Mouse (Mus musculus) midbrain, embryonic 15.5 days (tissue): Measurements from ENCODE around the gene Slc17a5. TPM values are rescaled to one million over a fixed set of nuclear protein-coding genes. Genes with fewer than 3 reads are reported as not detected.
"Not testable (repeated sequence)": the region's sequence is repeated elsewhere in the genome, so short reads cannot be mapped to it uniquely, and the experiment has no call there.

ENCODE experiments used
- ATAC-seq: fragments of 200-750 bp; cut with Nextera tagmentation; replicated peaks from 2 replicates; pipeline ENCODE4 v1.8.0; 2017; ENCODE audit warnings: moderate TSS enrichment
- H3K27ac ChIP-seq: fragments of 300-500 bp; sonication (generic); 2 replicates; pipeline ENCODE4 v1.5.1; 2015; ENCODE audit warnings: mild to moderate bottlenecking, inconsistent platforms
- H3K27me3 ChIP-seq: fragments of 300-500 bp; sonication (generic); replicated peaks from 2 replicates; pipeline ENCODE4 v1.6.1; 2015; ENCODE audit warnings: inconsistent platforms
- H3K36me3 ChIP-seq: fragments of 300-500 bp; sonication (generic); replicated peaks from 2 replicates; pipeline ENCODE4 v1.6.1; 2015; ENCODE audit warnings: inconsistent platforms
- H3K4me1 ChIP-seq: fragments of 300-500 bp; sonication (generic); 2 replicates; pipeline ENCODE4 v1.6.1; 2015; ENCODE audit warnings: inconsistent platforms
- H3K4me2 ChIP-seq: fragments of 300-500 bp; sonication (generic); 2 replicates; pipeline ENCODE4 v1.6.1; 2015; ENCODE audit warnings: inconsistent platforms, mild to moderate bottlenecking, moderate library complexity
- H3K4me3 ChIP-seq: fragments of 300-500 bp; sonication (generic); 2 replicates; pipeline ENCODE4 v1.5.1; 2015; ENCODE audit warnings: mild to moderate bottlenecking, inconsistent platforms
- H3K9ac ChIP-seq: fragments of 300-500 bp; sonication (generic); 2 replicates; pipeline ENCODE4 v1.6.1; 2015; ENCODE audit warnings: mild to moderate bottlenecking, inconsistent platforms
- H3K9me3 ChIP-seq: fragments of 300-500 bp; sonication (generic); 2 replicates; pipeline ENCODE4 v1.6.1; 2016; ENCODE audit warnings: inconsistent platforms
- WGBS: fragments of 180-500 bp; shearing (Covaris S2); methylation state at CpG from one replicate; pipeline ENCODE4 v1.1.7; 2015; ENCODE audit warnings: mixed read lengths; 5-methylcytosine and 5-hydroxymethylcytosine counted together
- polyA plus RNA-seq: library from polyadenylated mRNA; unstranded; fragments of >200 nt; fragmentation: Nextera tagmentation; extraction: Ambion mirVana; gene quantifications from 2 replicates; pipeline ENCODE4 v1.2.1, GENCODE M21; 2015

Gene Slc17a5
- polyA plus RNA-seq, 1 experiment from 2014 or later = 17.8 TPM

GRCm38 (mm10) chr9:78527767-78528381 lies 60.0 kb downstream of the Slc17a5 start:
- Histone ChIP-seq H3K27ac (peak overlapping the region; percentile 85), H3K9me3 (no peaks in the 10 kb centered on the region), H3K4me1 (peaks cover 10% of the 10 kb centered on the region), H3K9ac (peak overlapping the region; percentile 61), H3K4me2 (peak overlapping the region; percentile 78), H3K27me3 (no peaks in the 10 kb centered on the region), H3K4me3 (peak overlapping the region; percentile 45), H3K36me3 (no peaks in the 10 kb centered on the region)
- WGBS = 4% methylated on average over 16 of the region's 16 CpGs
- peak; percentile 75 for ATAC-seq

- H3K4me2 ChIP-seq = peak overlapping the region; percentile 78
- ATAC-seq = peak; percentile 87
- peaks cover 10% of the 10 kb centered on the region for H3K4me1 ChIP-seq
- WGBS = under 1% methylated on average over 24 of the region's 24 CpGs
- peak overlapping the region; percentile 61 for H3K9ac ChIP-seq
- peak overlapping the region; percentile 85 for H3K27ac ChIP-seq
- peak overlapping the region; percentile 45 for H3K4me3 ChIP-seq
- no peaks in the 10 kb centered on the region for H3K36me3 ChIP-seq
- no peaks in the 10 kb centered on the region for H3K9me3 ChIP-seq
- no peaks in the 10 kb centered on the region for H3K27me3 ChIP-seq
Measured at GRCm38 (mm10) chr9:78527301-78527761, 60.5 kb downstream of the Slc17a5 start.

DNA sequence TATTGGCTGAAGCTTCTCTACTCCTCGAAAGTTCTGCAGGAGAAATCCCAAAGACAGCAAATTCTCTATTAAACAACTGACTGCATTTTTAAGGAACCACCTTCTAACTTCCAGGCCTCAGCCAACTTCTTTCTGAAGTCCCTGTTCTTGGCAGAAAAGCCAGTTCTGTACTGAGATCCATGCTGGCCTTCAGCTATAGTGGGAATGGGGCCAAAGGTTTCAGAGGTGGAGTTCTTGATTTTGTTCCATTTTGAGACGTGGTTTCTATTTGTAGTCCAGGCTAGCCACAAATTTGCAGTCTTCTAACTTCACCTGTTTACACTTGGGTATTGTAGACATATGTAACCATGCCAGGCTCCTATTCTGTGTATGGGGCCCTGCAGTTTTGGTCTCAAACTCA lies 61.6 kb downstream of the Slc17a5 start:
- no peak overlapping the region for H3K9ac ChIP-seq
- H3K9me3 ChIP-seq = no peaks in the 10 kb centered on the region
- ATAC-seq = no peak
- WGBS = 92% methylated on average over 2 of the region's 2 CpGs
- H3K27me3 ChIP-seq = no peaks in the 10 kb centered on the region
- no peak overlapping the region for H3K27ac ChIP-seq
- no peak overlapping the region for H3K4me3 ChIP-seq
- no peaks in the 10 kb centered on the region for H3K36me3 ChIP-seq
- H3K4me2 ChIP-seq = no peak overlapping the region
- peaks cover 17% of the 10 kb centered on the region for H3K4me1 ChIP-seq

GRCm38 (mm10) chr9:78525451-78526135 lies 62.2 kb downstream of the Slc17a5 start:
- Histone ChIP-seq H3K36me3 (no peaks in the 10 kb centered on the region), H3K27ac (no peak overlapping the region), H3K9me3 (no peaks in the 10 kb centered on the region), H3K4me1 (peaks cover 23% of the 10 kb centered on the region), H3K9ac (no peak overlapping the region), H3K4me2 (no peak overlapping the region), H3K27me3 (no peaks in the 10 kb centered on the region), H3K4me3 (no peak overlapping the region)
- WGBS = 90% methylated on average over 17 of the region's 17 CpGs
- no peak for ATAC-seq

DNA sequence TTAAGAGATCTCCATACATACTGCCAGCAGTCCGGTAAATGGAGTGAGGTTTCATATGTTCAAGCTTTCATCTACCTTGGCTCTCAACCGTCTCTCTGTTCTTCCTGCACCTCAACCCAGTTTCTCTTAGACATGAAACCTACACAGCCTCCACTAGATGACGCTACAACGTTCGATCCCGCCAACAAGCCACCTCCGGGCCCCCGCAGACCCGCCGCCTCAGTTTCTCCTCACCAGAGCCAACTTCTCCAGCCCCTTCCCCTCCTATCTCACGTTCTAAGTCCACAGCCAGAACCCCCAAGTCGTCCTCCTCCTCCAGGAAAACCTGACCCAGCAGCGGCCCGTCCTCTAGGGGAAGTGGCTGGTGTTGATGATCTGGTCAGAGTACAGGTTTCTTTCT lies 66.2 kb downstream of the Slc17a5 start:
- Histone ChIP-seq H3K27ac (peak overlapping the region; percentile 82), H3K4me2 (peak overlapping the region; percentile 90), H3K4me1 (peaks cover 22% of the 10 kb centered on the region), H3K4me3 (peak overlapping the region; percentile 54), H3K9ac (peak overlapping the region; percentile 62), H3K27me3 (no peaks in the 10 kb centered on the region), H3K36me3 (no peaks in the 10 kb centered on the region), H3K9me3 (no peaks in the 10 kb centered on the region)
- WGBS = 31% methylated on average over 14 of the region's 14 CpGs
- peak; percentile 20 for ATAC-seq

GRCm38 (mm10) chr9:78520780-78521601 lies 66.8 kb downstream of the Slc17a5 start:
- Histone ChIP-seq H3K4me2 (peak overlapping the region; percentile 90), H3K9me3 (no peaks in the 10 kb centered on the region), H3K36me3 (no peaks in the 10 kb centered on the region), H3K4me3 (peak overlapping the region; percentile 54), H3K4me1 (peaks cover 22% of the 10 kb centered on the region), H3K27me3 (no peaks in the 10 kb centered on the region), H3K27ac (peak overlapping the region; percentile 82), H3K9ac (peak overlapping the region; percentile 62)
- peak; percentile 79 for ATAC-seq
- 1% methylated on average over 40 of the region's 40 CpGs for WGBS

GRCm38 (mm10) chr9:78520127-78520779 lies 67.6 kb downstream of the Slc17a5 start:
- Histone ChIP-seq H3K36me3 (no peaks in the 10 kb centered on the region), H3K27ac (peak overlapping the region; percentile 82), H3K9ac (peak overlapping the region; percentile 62), H3K4me3 (peak overlapping the region; percentile 54), H3K4me2 (peak overlapping the region; percentile 90), H3K9me3 (no peaks in the 10 kb centered on the region), H3K4me1 (peaks cover 22% of the 10 kb centered on the region), H3K27me3 (no peaks in the 10 kb centered on the region)
- peak; percentile 88 for ATAC-seq
- WGBS = 4% methylated on average over 15 of the region's 15 CpGs

GRCm38 (mm10) chr9:78517237-78517636 lies 70.6 kb downstream of the Slc17a5 start:
- not testable (repeated sequence) for H3K27me3 ChIP-seq, H3K4me2 ChIP-seq, H3K9me3 ChIP-seq, H3K27ac ChIP-seq, H3K4me3 ChIP-seq, H3K9ac ChIP-seq, H3K36me3 ChIP-seq, ATAC-seq
- 65% methylated on average over 3 of the region's 3 CpGs for WGBS
- peaks cover 22% of the 10 kb centered on the region for H3K4me1 ChIP-seq

DNA sequence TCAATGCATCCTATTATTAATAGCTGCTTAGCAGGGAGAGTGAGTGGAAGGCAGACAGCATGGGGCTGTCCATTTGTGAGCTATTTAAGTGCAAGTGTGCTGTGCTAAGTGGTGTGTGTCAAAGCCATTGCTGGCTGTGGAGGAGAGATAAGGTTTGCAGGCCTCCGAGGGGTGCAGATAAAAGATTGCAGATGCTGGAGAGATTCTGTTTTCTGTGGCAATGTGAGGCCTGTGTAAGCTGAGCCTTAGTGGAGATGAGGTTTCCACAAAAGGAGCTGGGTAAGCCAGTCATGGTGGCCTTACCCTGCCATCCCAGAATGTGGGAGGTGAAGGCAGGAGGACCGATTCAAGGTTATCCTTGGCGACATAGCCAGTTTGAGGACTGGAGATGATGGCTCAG lies 71.7 kb downstream of the Slc17a5 start:
- WGBS = 60% methylated on average over 3 of the region's 3 CpGs
- Histone ChIP-seq H3K4me3 (no peak overlapping the region), H3K4me1 (peaks cover 14% of the 10 kb centered on the region), H3K27ac (no peak overlapping the region), H3K9me3 (no peaks in the 10 kb centered on the region), H3K36me3 (no peaks in the 10 kb centered on the region), H3K4me2 (no peak overlapping the region), H3K27me3 (no peaks in the 10 kb centered on the region), H3K9ac (no peak overlapping the region)
- ATAC-seq = no peak

- WGBS = 85% methylated on average over 4 of the region's 4 CpGs
- no peak for ATAC-seq
- H3K27ac ChIP-seq = no peak overlapping the region
Measured at GRCm38 (mm10) chr9:78514681-78515080, 73.2 kb downstream of the Slc17a5 start.

DNA sequence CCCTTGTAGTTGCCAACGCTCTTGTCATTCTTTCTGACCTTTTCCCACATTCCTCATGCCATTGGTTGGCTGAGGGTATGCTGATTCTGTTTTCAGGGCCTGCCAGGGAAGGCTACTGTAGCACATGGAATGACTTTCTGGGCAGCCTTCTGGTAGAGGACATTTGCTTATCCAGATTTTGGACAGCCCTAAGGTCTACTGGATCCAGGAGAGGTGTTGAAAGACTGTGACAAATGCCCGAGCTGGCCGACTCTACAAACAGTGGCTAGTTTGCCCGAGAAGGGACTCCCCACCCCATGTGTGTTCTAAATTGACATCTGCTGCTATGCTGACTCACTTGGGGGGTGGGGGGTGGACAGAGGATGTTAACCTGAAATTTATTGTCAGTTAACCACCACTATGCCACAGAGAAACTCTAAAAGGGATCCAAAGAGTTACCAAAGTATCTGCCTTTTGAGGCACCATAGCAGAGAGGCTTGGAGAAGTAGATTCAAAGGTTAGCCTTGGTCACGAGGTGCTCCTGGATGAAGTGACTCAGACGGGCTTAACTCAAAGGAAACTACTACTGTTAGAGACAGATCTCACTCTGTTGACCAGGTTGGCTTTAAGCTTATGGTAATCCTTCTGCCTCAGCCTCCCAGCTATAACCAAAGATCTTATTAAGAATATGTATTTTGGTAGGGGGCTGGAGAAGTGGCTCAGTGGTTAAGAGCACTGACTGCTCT lies 73.9 kb downstream of the Slc17a5 start:
- WGBS = 86% methylated on average over 6 of the region's 6 CpGs
- no peak for ATAC-seq
- H3K27ac ChIP-seq = no peak overlapping the region

More at GRCm38 (mm10) chr9:78514681-78515080, 73.2 kb downstream of the Slc17a5 start:
- H3K4me1 ChIP-seq = no peaks in the 10 kb centered on the region
- no peaks in the 10 kb centered on the region for H3K27me3 ChIP-seq
- H3K4me2 ChIP-seq = no peak overlapping the region
- H3K36me3 ChIP-seq = no peaks in the 10 kb centered on the region
- no peak overlapping the region for H3K9ac ChIP-seq
- H3K4me3 ChIP-seq = no peak overlapping the region
- no peaks in the 10 kb centered on the region for H3K9me3 ChIP-seq

More for the DNA sequence above, 73.9 kb downstream of the Slc17a5 start:
- H3K27me3 ChIP-seq = no peaks in the 10 kb centered on the region
- H3K4me2 ChIP-seq = no peak overlapping the region
- H3K9me3 ChIP-seq = no peaks in the 10 kb centered on the region
- no peaks in the 10 kb centered on the region for H3K36me3 ChIP-seq
- H3K9ac ChIP-seq = no peak overlapping the region
- H3K4me3 ChIP-seq = no peak overlapping the region
- no peaks in the 10 kb centered on the region for H3K4me1 ChIP-seq
